Mouse (Mus musculus) left cerebral cortex, adult 18-20 months (tissue): ENCODE results near the gene Atg9a. TPM values are rescaled to one million over a fixed set of nuclear protein-coding genes. Genes with fewer than 3 reads are reported as not detected.
A peak's percentile ranks its signal among the peaks of the same experiment; 100 is the strongest.
"Not testable (repeated sequence)": the region's sequence is repeated elsewhere in the genome, so short reads cannot be mapped to it uniquely, and the experiment has no call there.

Source experiments
- DNase-seq, 2 experiments: peaks; one replicate each; pipeline ENCODE4 v3.0.0; 2021 to 2022; ENCODE audit warnings: low spot score in 2 of 2, mixed read lengths in 1 of 2
- long read RNA-seq, 2 experiments: library from polyadenylated mRNA; stranded (forward); transcript quantifications; one replicate each; pipeline ENCODE4 v2.0.0; 2021
- total RNA-seq, 2 experiments: library from RNA; stranded (reverse); gene quantifications; 2 replicates each; pipeline ENCODE4 v1.2.3; 2021

Atg9a gene
- total RNA-seq = 100 to 1,000 TPM; 124 to 125 TPM
- long read RNA-seq, experiment 1, full-length matches to known transcripts = 109 of 209 reads
- long read RNA-seq, experiment 1, partial matches to known transcripts = 57 of 209 reads
- long read RNA-seq, experiment 1, other reads (novel, unspliced or antisense) = 43 of 209 reads
- long read RNA-seq, experiment 2, full-length matches to known transcripts = 48 of 107 reads
- long read RNA-seq, experiment 2, partial matches to known transcripts = 36 of 107 reads
- long read RNA-seq, experiment 2, other reads (novel, unspliced or antisense) = 23 of 107 reads

GRCm38 (mm10) chr1:75191622-75192402, at the start of gene Atg9a, which contains the start of gene Ankzf1:
Gene Atg9a, minus strand, starts transcription at chr1:75192196.
Gene Ankzf1, plus strand, starts transcription at chr1:75192151.
- DNase-seq = peak; percentile 92 to 95

DNA sequence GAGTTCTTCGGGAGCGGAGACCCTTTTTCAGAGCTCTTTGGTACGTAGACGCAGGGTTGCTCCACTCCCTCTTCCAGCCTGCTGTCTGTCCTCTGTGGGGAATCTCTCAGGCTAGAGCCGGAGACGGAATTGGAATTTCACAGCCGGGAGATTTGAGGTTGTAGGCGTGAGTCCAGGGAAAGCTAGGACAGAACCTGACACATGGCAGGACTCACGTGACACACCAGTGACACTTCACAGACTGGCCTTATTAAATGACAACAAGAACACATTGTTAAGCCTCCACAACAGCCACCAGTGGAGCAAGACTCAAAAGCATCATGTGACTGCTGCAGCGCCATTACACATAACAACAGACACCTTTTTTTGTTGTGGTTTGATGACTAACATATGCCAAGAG, 47.6 kb upstream of the Atg9a start:
- DNase-seq = peak in 1 of 2 experiments; percentile 62

GRCm38 (mm10) chr1:75236117-75237050, 44.4 kb upstream of the Atg9a start, which contains the start of gene Dnajb2:
Gene Dnajb2, plus strand, starts transcription at chr1:75236406.
- DNase-seq = peak; percentile 83 to 89

DNA sequence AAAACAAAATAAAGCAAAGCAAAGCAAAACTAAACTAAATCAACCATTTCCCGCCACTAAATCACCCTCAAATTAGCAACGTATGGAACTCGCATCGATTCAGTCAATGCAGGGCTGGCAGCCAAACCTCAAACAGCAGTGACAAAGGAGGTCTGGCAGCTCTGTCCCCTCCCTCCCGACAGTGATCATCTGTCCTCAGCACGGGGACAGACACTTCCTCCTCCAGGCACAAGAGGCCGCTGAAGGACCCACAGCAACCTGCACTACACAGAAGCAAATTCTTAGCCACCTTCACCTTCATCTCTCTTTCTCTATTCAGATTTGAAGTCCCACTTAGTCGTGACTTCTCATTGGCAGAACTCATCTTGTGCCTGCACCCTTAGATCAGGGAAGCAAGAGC, 42.6 kb upstream of the Atg9a start:
- peak; percentile 68 to 71 for DNase-seq

GRCm38 (mm10) chr1:75232489-75232888, 40.5 kb upstream of the Atg9a start:
- not testable (repeated sequence) for DNase-seq

GRCm38 (mm10) chr1:75231664-75232152, 39.7 kb upstream of the Atg9a start, which contains the start of gene A630095N17Rik:
Gene A630095N17Rik, minus strand, starts transcription at chr1:75232102.
- no peak for DNase-seq

GRCm38 (mm10) chr1:75231224-75231623, 39.2 kb upstream of the Atg9a start:
- DNase-seq = no peak

GRCm38 (mm10) chr1:75230335-75230994, 38.5 kb upstream of the Atg9a start:
- DNase-seq = no peak

GRCm38 (mm10) chr1:75229158-75229557, 37.2 kb upstream of the Atg9a start:
- no peak for DNase-seq

- no peak for DNase-seq
These were observed 35.7 kb upstream of the Atg9a start for GRCm38 (mm10) chr1:75227653-75228052.

DNA sequence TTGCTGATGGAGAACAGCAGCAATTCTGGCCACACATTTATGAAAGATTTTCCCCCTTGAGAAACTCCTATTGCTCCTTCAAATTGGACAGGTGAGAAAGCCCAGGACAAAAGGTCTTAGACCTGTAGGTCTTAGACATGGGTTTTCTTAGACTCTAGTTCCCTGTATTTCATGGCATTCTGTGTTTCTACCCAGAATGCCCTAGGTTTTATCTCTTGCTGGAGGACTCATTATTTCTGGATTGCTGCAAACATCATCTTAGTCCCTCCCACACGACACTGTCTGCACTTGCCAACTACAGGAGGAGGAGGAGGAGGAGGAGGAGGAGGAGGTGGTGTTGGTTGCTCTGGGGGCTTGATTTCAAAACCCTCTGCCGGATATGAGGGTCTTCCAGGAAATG, 34.1 kb upstream of the Atg9a start:
- no peak for DNase-seq

GRCm38 (mm10) chr1:75225473-75225872, 33.5 kb upstream of the Atg9a start:
- DNase-seq = no peak

DNA sequence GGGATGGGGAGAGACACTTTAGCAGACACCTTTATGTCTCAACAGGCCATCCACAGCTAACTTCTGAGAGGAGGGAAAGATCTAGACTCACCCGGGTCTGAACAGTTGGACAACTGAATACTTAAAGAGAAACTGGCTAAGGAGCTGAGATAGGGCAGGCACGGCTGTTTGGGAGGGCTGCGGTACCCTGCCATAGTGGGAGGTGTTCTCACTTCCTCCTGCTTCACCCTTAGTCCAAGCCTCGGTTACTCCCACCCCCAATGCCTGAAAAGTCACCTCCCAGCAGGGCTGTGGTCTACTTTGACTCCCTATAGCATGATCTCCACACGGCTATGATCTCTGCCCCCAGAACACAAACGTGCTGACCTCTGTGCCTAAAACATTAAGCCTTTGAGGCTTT, 31.5 kb upstream of the Atg9a start:
- DNase-seq = no peak

DNA sequence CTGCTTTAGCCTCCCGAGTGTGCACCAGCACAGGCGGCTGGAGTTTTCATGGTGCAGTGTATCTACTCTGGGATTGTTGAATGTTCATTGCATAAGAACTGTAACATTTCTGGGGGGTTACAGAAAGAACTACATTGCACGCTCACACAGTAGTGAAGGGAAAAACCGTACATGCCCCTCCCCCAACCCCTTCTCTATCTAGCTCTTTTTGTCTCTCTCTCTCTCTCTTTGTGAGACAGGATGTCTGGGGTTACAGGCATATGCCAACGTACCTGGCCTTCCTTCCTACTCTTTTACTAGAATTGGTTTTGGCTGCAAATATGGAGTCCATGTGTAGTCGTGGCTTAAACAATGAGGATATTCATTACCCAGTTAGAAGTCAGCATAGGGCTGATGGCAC, 30.9 kb upstream of the Atg9a start:
- no peak for DNase-seq

DNA sequence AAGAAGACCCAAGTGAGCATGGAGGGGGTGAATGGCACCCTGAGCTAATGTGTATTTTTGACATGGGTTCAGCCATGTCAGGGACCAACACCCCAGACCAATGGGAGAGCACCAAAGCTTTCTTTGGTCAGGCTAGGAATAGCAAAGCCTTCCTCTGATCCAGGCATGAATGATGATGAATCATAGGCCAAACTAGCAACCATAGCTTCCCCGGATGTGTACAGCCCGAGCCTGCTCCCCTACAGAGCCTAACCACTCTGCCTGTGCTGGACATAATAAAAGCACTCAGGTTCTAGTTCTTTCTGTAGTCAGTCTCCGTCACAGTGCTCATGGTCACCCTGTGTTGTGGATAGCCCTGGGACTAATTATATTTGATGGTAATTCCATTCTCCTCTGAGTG, 29.5 kb upstream of the Atg9a start:
- DNase-seq = no peak

GRCm38 (mm10) chr1:75219531-75219930, 27.5 kb upstream of the Atg9a start, which contains the start of gene Tuba4a:
Gene Tuba4a, minus strand, starts transcription at chr1:75219865.
- no peak for DNase-seq

DNA sequence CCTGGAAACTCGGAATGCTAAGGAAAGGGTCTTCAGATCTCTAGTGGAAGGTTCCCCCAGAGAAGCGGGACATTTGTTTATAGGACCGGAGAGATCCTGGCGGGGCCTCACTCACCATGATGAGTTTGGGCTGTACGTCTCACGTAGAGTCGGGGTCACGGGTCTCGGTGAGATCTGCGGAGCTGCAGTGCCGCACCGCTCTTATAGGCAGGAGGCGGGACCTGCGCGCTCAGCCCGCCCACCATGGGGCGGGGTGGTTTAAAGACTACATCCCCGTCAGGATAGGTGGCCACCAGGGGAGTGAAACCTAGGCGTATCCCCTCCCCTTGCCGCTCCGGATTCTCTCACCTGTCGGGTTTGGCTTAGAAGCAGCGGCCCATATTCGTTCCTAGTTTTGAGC, 27.1 kb upstream of the Atg9a start:
- peak; percentile 92 to 95 for DNase-seq

- DNase-seq = peak; percentile 61 to 74
These were observed 26.4 kb upstream of the Atg9a start for GRCm38 (mm10) chr1:75218227-75219001.

DNA sequence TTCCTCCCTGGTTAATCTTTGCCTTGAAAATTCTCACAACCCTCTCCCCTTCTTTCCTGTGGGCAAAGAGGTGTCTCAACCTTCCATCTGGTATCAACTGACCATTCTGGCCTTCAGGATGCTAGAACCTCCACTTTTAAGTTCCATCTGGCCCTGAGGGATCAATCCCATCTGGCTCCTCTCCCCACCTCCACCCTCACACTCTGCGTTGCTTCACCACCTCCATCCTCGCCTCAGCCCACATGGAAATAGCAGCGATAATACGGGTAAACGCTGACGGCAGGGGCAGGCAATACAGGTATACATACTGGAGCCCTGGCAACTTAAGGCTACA, 25.9 kb upstream of the Atg9a start:
- DNase-seq = peak in 1 of 2 experiments; percentile 44
